ENCODE assay signal across 8 mouse cellular contexts in the genomic region with DNA sequence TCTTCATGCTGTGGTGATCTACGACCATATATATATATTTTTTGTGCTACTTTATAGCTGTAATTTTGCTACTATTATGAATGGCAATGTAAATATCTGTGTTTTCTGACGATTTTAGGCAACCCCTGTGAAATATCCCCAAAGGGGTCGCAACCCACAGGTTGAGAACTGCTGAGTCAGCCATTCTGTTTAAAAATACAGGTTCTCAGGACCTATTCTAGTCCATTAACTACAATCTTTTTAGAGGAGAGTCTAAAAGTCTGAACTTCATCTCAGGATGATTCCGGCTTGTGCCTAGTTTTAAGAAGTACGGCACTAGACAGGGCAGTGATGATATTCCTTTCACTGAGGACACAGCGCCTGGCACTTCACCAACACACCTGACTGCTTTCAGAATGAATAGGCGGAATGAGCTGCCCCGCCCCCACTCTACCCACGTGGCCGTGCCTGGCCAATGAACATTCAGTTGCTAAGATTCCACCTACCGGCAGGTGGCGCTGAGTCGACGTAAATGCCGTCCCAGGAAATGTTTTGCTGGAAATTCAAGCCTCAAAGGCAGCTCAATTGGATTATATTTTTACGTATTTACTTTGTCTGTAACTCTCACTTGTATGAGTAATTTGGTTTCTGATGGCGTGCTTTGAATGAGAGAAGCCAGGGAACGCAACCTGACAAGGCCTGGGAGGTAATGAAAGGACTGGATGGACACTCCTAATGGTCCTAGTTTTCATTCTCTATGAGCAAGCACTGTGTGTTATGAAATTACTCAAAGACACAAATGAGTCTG. TPM values are rescaled to one million over a fixed set of nuclear protein-coding genes. Genes with fewer than 3 reads are reported as not detected.
A peak's percentile ranks its signal among the peaks of the same experiment; 100 is the strongest.
DNase-seq lines count a peak whose midpoint lies in the region; ATAC-seq and TF ChIP-seq lines count a peak whose summit lies in the region.

No protein-coding gene starts in this region.

- H3K36me3 ChIP-seq in G1E (replicated peaks) = no peaks in the 10 kb centered on the region
- no peaks in the 10 kb centered on the region for H3K36me3 ChIP-seq in forebrain, embryonic 15.5 days
- no peaks in the 10 kb centered on the region for H3K36me3 ChIP-seq in neural tube, embryonic 14.5 days (ENCODE audit: control insufficient read depth, insufficient read depth, low read length)
- no peaks in the 10 kb centered on the region for H3K36me3 ChIP-seq in testis, adult 2 months (ENCODE audit: control insufficient read depth, insufficient read depth, low read length)

- ATAC-seq in G1E (ENCODE audit: extremely low read depth, insufficient number of reproducible peaks, low FRiP score, poor library complexity, severe bottlenecking) = peak; percentile 5; the same call in 1 of the 2 replicates
- ATAC-seq in forebrain, embryonic 15.5 days (replicated peaks) = peak; percentile 74
- peak; percentile 88 for ATAC-seq in neural tube, embryonic 14.5 days (ENCODE audit: low read depth)

- TF ChIP-seq POLR2A in testis, adult 2 months (IDR thresholded peaks at IDR 0.05; ENCODE audit: control insufficient read depth, low read depth, low read length) = 0 out of 2 replicates have a peak, but pooled peaks have one; percentile 31

- intact Hi-C loops in heart, postnatal 25 days (cut with DNase I) = loop anchor here (2.0 to 10.0 kb wide), 6 partner anchors 189 to 501 kb away; no protein-coding TSS in a partner anchor

- no peaks in the 10 kb centered on the region for H3K9me3 ChIP-seq in G1E (replicated peaks)
- H3K9me3 ChIP-seq in forebrain, embryonic 15.5 days = no peaks in the 10 kb centered on the region
- no peaks in the 10 kb centered on the region for H3K9me3 ChIP-seq in neural tube, embryonic 14.5 days (ENCODE audit: control insufficient read depth, low read length)

- peak; percentile 48; the same call in 1 of the 2 replicates for TF ChIP-seq CTCF in G1E (IDR thresholded peaks at IDR 0.05; ENCODE audit: low read depth, low read length)
- TF ChIP-seq CTCF in testis, adult 2 months (IDR thresholded peaks at IDR 0.05; ENCODE audit: control insufficient read depth, insufficient read depth, insufficient replicate concordance, low read depth, low read length) = peak; percentile 99

- H3K4me2 ChIP-seq in forebrain, embryonic 15.5 days (replicated peaks) = peak overlapping the region; percentile 40
- H3K4me2 ChIP-seq in neural tube, embryonic 14.5 days (ENCODE audit: low read depth, low read length) = peak overlapping the region; percentile 37; the same call in 1 of the 2 replicates

- peaks cover 78% of the 10 kb centered on the region for H3K4me1 ChIP-seq in G1E (ENCODE audit: insufficient read depth, low read depth, low read length)
- peaks cover 8% of the 10 kb centered on the region; the same call in 1 of the 2 replicates for H3K4me1 ChIP-seq in forebrain, embryonic 15.5 days
- H3K4me1 ChIP-seq in neural tube, embryonic 14.5 days (ENCODE audit: control insufficient read depth, insufficient read depth, low read length) = no peaks in the 10 kb centered on the region
- peaks cover 11% of the 10 kb centered on the region for H3K4me1 ChIP-seq in testis, adult 2 months (ENCODE audit: control insufficient read depth, insufficient read depth, low read length)

- no peaks in the 10 kb centered on the region for H3K27me3 ChIP-seq in G1E (ENCODE audit: insufficient read depth, low read length)
- H3K27me3 ChIP-seq in forebrain, embryonic 15.5 days = no peaks in the 10 kb centered on the region
- H3K27me3 ChIP-seq in neural tube, embryonic 14.5 days (ENCODE audit: control insufficient read depth, insufficient read depth, low read length) = no peaks in the 10 kb centered on the region
- no peaks in the 10 kb centered on the region for H3K27me3 ChIP-seq in testis, adult 2 months (ENCODE audit: control insufficient read depth, insufficient read depth, low read length)

- no peak overlapping the region for H3K9ac ChIP-seq in forebrain, embryonic 15.5 days (replicated peaks)
- no peak overlapping the region for H3K9ac ChIP-seq in neural tube, embryonic 14.5 days (replicated peaks; ENCODE audit: low read depth, low read length)

- WGBS in forebrain, embryonic 15.5 days = 15% methylated on average over 18 of the region's 18 CpGs
- WGBS in neural tube, embryonic 14.5 days = 19% methylated on average over 18 of the region's 18 CpGs

- peak; percentile 35 for DNase-seq in G1E (ENCODE audit: low spot score)
- DNase-seq in cerebellum, adult 11-12 months = peak; percentile 88
- peak; percentile 77 for DNase-seq in heart, postnatal 25 days (ENCODE audit: low spot score)
- peak; percentile 77 to 95 for DNase-seq in layer of hippocampus, adult 18-20 months (ENCODE audit: low spot score in 2 of 2)
- DNase-seq in lung, adult 18-20 months = peak; percentile 91 to 94

- H3K27ac ChIP-seq in forebrain, embryonic 15.5 days (replicated peaks) = no peak overlapping the region
- no peak overlapping the region; the same call in 1 of the 2 replicates for H3K27ac ChIP-seq in neural tube, embryonic 14.5 days (ENCODE audit: low read depth, low read length)
- H3K27ac ChIP-seq in testis, adult 2 months (ENCODE audit: control insufficient read depth, insufficient read depth, low read depth, low read length) = peak overlapping the region; percentile 75

- H3K4me3 ChIP-seq in G1E (ENCODE audit: low read depth, low read length) = peak overlapping the region; percentile 40; the same call in 1 of the 2 replicates
- H3K4me3 ChIP-seq in forebrain, embryonic 15.5 days = peak overlapping the region; percentile 20
- peak overlapping the region; percentile 8; the same call in 1 of the 2 replicates for H3K4me3 ChIP-seq in neural tube, embryonic 14.5 days (ENCODE audit: low read depth, low read length)
- H3K4me3 ChIP-seq in testis, adult 2 months (ENCODE audit: control insufficient read depth, low read depth, low read length) = peak overlapping the region; percentile 68; the same call in 1 of the 2 replicates

RNA-seq across cellular contexts. Expression of a gene that starts 16.0 kb away (rescaled TPM):
- total RNA-seq in G1E (2014; fragmentation: Nextera tagmentation) (158 and 165 TPM in 2 replicates), G1E (2017) (68.5 and 77.6 TPM in 2 replicates)
- 27.2 and 37.6 TPM in 2 replicates for polyA plus RNA-seq in G1E (2012)
- 69.6 and 77.5 TPM in 2 replicates for polyA plus RNA-seq in forebrain, embryonic 15.5 days (2015; fragmentation: Nextera tagmentation; extraction: Ambion mirVana)
- 100 to 1,000 TPM in 1 of 2 experiments, 10 to 100 TPM in 1; 97.3 to 109 TPM for total RNA-seq in heart, postnatal 25 days (2021)
- total RNA-seq in layer of hippocampus, adult 18-20 months (2021) = 10 to 100 TPM; 53.6 to 56.3 TPM
- 73.0 and 73.9 TPM in 2 replicates for polyA plus RNA-seq in neural tube, embryonic 14.5 days (2014; fragmentation: Nextera tagmentation; extraction: Ambion mirVana)
- 13.2 and 13.6 TPM in 2 replicates for polyA plus RNA-seq in testis, adult 2 months (2012; rRNA removed)

RNA-seq across cellular contexts. Expression of a gene that starts 37.4 kb away (rescaled TPM):
- 22.7 and 32.8 TPM in 2 replicates for total RNA-seq in G1E (2014; fragmentation: Nextera tagmentation)
- total RNA-seq in G1E (2017) = 47.1 and 49.5 TPM in 2 replicates
- polyA plus RNA-seq in G1E (2012) = 52.4 and 57.4 TPM in 2 replicates
- 36.4 and 37.0 TPM in 2 replicates for polyA plus RNA-seq in forebrain, embryonic 15.5 days (2015; fragmentation: Nextera tagmentation; extraction: Ambion mirVana)
- 1 to 10 TPM; 4.7 to 5.7 TPM for total RNA-seq in heart, postnatal 25 days (2021)
- 10 to 100 TPM; 21.9 to 22.3 TPM for total RNA-seq in layer of hippocampus, adult 18-20 months (2021)
- polyA plus RNA-seq in neural tube, embryonic 14.5 days (2014; fragmentation: Nextera tagmentation; extraction: Ambion mirVana) = 36.0 and 36.1 TPM in 2 replicates
- polyA plus RNA-seq in testis, adult 2 months (2012; rRNA removed) = 4.7 and 5.8 TPM in 2 replicates

Comparison
In these comparisons a context has a peak if more than half of its experiments do, and no peak if none do; other contexts are left out.
1. ATAC-seq: peak in every context shown above with its lines; median percentile 88 in neural tube, embryonic 14.5 days; 74 in forebrain, embryonic 15.5 days; 5 in G1E.
2. DNase-seq: peak in every context shown above with its lines; median percentile 92 in lung, adult 18-20 months; 88 in cerebellum, adult 11-12 months; 86 in layer of hippocampus, adult 18-20 months; 77 in heart, postnatal 25 days; 35 in G1E.
3. H3K4me3 ChIP-seq: peak in every context shown above with its lines; median percentile 68 in testis, adult 2 months; 40 in G1E; 20 in forebrain, embryonic 15.5 days; 8 in neural tube, embryonic 14.5 days.